Mouse (Mus musculus) bone marrow, adult 2 months (tissue): ENCODE data around the gene Ciz1.

Experiments
- CTCF ChIP-seq: fragments of 200-500 bp; IDR thresholded peaks from 2 replicates; pipeline ENCODE4 v1.5.1; 2011; ENCODE audit warnings: low read length, control low read depth; ENCODE audit not compliant: control insufficient read depth, insufficient read depth
- POLR2A ChIP-seq: fragments of 200-500 bp; IDR thresholded peaks from 2 replicates; pipeline ENCODE4 v1.6.1; 2011; ENCODE audit warnings: low read depth, mild to moderate bottlenecking, control low read depth, low read length, borderline replicate concordance; ENCODE audit not compliant: control insufficient read depth

GRCm38 (mm10) chr2:32413936-32414335, 61.8 kb downstream of the Ciz1 start:
- TF ChIP-seq CTCF (no peak), POLR2A (no peak)
